Mouse (Mus musculus) midbrain, postnatal 0 days (tissue): ENCODE measurements around the gene Lmx1a. TPM values are rescaled to one million over a fixed set of nuclear protein-coding genes. Genes with fewer than 3 reads are reported as not detected.

Source experiments
- ATAC-seq: fragments of 200-750 bp; cut with Nextera tagmentation; 2 replicates; pipeline ENCODE4 v1.8.0; 2017; ENCODE audit warnings: moderate number of reproducible peaks, mild to moderate bottlenecking, moderate TSS enrichment, moderate library complexity; ENCODE audit not compliant: low FRiP score
- DNase-seq: peaks from one replicate; pipeline ENCODE4 v3.0.0-alpha.2; 2015; ENCODE audit warnings: low spot score
- H3K27ac ChIP-seq: fragments of 300-500 bp; sonication (generic); 2 replicates; pipeline ENCODE4 v1.5.1; 2014; ENCODE audit warnings: low read depth, mild to moderate bottlenecking, low read length, mixed read lengths
- H3K27me3 ChIP-seq: fragments of 300-500 bp; sonication (generic); 2 replicates; pipeline ENCODE4 v1.6.1; 2014; ENCODE audit warnings: low read length, control low read depth, mixed read lengths; ENCODE audit not compliant: insufficient read depth
- H3K36me3 ChIP-seq: fragments of 300-500 bp; sonication (generic); 2 replicates; pipeline ENCODE4 v1.6.1; 2014; ENCODE audit warnings: low read length, control low read depth, mixed read lengths; ENCODE audit not compliant: insufficient read depth
- H3K4me1 ChIP-seq: fragments of 300-500 bp; sonication (generic); 2 replicates; pipeline ENCODE4 v1.6.1; 2014; ENCODE audit warnings: mild to moderate bottlenecking, control low read depth, antibody characterized with exemption, low read length, mixed read lengths; ENCODE audit not compliant: insufficient read depth
- H3K4me2 ChIP-seq: fragments of 300-500 bp; sonication (generic); 2 replicates; pipeline ENCODE4 v1.6.1; 2014; ENCODE audit warnings: low read depth, mild to moderate bottlenecking, low read length, mixed read lengths; ENCODE audit not compliant: poor library complexity, severe bottlenecking
- H3K4me3 ChIP-seq: fragments of 300-500 bp; sonication (generic); 2 replicates; pipeline ENCODE4 v1.5.1; 2014; ENCODE audit warnings: low read depth, mild to moderate bottlenecking, low read length, moderate library complexity
- H3K9ac ChIP-seq: fragments of 300-500 bp; sonication (generic); replicated peaks from 2 replicates; pipeline ENCODE4 v1.6.1; 2014; ENCODE audit warnings: mild to moderate bottlenecking, low read length, moderate library complexity, mixed read lengths; ENCODE audit not compliant: poor library complexity, severe bottlenecking
- H3K9me3 ChIP-seq: fragments of 300-500 bp; sonication (generic); 2 replicates; pipeline ENCODE4 v1.6.1; 2016; ENCODE audit warnings: low read length, control low read depth
- CTCF ChIP-seq: IDR thresholded peaks from 2 replicates; pipeline ENCODE4 v1.5.1; 2016; ENCODE audit warnings: antibody characterized with exemption, mild to moderate bottlenecking
- WGBS: fragments of 180-500 bp; shearing (Covaris S2); extraction: QIAGEN DNeasy Blood & Tissue Kit; methylation state at CpG from one replicate; pipeline ENCODE4 v1.1.7; 2014; 5-methylcytosine and 5-hydroxymethylcytosine counted together
- polyA plus RNA-seq: library from polyadenylated mRNA; unstranded; fragments of >200 nt; fragmentation: Nextera tagmentation; extraction: Ambion mirVana; gene quantifications from 2 replicates; pipeline ENCODE4 v1.2.1, GENCODE M21; 2015
- total RNA-seq: library from RNA; depleted of rRNA; stranded (reverse); fragments of >200 nt; gene quantifications from 2 replicates; pipeline ENCODE4 v1.2.3, GENCODE M21; 2014

Lmx1a gene
- total and polyA plus RNA-seq, 2 experiments from 2014 or later, result 3.2 to 6.3 TPM

DNA sequence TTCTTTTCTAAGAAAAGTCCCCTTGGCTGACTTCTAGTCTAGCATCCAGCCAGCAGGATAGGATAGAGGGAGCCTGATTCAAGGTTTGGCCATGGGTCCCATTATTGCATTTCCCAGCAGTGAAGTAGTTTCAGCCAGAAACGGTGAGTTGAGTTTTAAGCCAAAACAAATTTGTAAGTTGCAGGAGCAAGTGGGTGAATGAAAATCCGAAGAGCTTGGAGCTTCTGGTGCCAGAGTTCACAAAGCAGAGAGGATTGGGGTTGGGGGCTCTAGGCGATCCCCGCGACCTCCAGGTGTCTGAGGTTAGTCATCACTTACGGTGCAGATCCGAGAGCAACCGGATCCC lies 1.1 kb upstream of the Lmx1a start:
- no peak for TF ChIP-seq CTCF
- 0% methylated on average over 8 of the region's 8 CpGs for WGBS
- ATAC-seq, result no peak
- Histone ChIP-seq H3K4me2 (peak overlapping the region; percentile 54; the same call in 1 of the 2 replicates), H3K9me3 (no peaks in the 10 kb centered on the region), H3K9ac (no peak overlapping the region), H3K27me3 (peaks cover 54% of the 10 kb centered on the region), H3K4me1 (peaks cover 8% of the 10 kb centered on the region), H3K36me3 (no peaks in the 10 kb centered on the region), H3K4me3 (peak overlapping the region; percentile 37), H3K27ac (no peak overlapping the region)
- no peak for DNase-seq

DNA sequence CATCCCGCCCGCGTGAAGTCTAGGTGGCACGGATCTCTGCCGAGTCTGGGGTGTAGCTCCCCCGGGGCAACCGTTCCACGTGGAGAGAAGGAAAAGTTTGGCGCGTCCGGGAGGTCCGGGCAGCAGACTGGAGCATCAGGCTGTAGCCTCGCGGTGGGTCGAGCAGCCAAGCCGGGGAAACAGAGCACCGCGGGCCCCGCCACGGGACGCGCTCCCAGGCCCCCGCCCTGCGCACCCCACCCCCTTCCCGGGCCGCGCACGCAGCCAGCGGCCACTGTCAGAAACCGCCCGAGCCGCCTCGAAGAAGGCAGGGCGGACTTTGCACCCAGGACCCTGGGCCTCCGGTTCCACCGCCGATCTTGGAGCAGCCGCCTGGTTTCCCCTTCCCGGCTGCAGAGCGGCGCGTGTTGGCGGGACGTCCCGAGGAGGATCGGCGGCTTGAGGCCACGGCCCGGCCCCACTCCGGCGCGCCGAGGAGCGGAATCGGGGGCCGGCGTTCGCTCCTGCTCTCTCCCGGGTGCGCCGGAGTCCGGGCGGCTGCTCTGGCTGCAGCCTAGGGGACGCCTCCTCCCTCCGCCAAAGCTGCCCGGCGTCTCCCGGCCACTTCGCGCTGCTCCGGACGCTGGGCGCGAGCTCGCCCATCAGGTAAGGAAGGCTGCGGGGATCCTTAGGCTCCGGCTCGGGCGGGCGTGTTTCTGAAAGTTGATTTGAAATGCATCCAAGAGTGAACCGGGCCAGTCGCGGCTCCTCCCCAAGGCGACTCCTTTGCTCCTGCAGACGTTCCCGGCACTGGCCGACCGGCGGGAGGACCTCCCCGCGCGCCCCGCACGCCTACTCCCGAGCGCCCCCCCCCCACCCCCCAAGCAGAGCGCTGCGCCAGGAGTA lies 448 bp upstream of the Lmx1a start:
- Histone ChIP-seq H3K4me2 (peak overlapping the region; percentile 54), H3K36me3 (no peaks in the 10 kb centered on the region), H3K9me3 (no peaks in the 10 kb centered on the region), H3K9ac (no peak overlapping the region), H3K27me3 (peaks cover 54% of the 10 kb centered on the region), H3K4me3 (peak overlapping the region; percentile 37), H3K4me1 (peaks cover 8% of the 10 kb centered on the region), H3K27ac (no peak overlapping the region)
- no peak for TF ChIP-seq CTCF
- DNase-seq, result no peak
- ATAC-seq, result peak; percentile 25
- under 1% methylated on average over 72 of the region's 98 CpGs for WGBS

GRCm38 (mm10) chr1:167689262-167690137 lies 463 bp downstream of the Lmx1a start:
- Histone ChIP-seq H3K4me3 (peak overlapping the region; percentile 37), H3K27ac (no peak overlapping the region), H3K9ac (no peak overlapping the region), H3K9me3 (no peaks in the 10 kb centered on the region), H3K4me1 (peaks cover 8% of the 10 kb centered on the region), H3K36me3 (no peaks in the 10 kb centered on the region), H3K27me3 (peaks cover 59% of the 10 kb centered on the region), H3K4me2 (peak overlapping the region; percentile 54)
- WGBS, result 2% methylated on average over 36 of the region's 36 CpGs
- TF ChIP-seq CTCF, result no peak
- ATAC-seq, result peak; percentile 42; the same call in 1 of the 2 replicates
- no peak for DNase-seq

DNA sequence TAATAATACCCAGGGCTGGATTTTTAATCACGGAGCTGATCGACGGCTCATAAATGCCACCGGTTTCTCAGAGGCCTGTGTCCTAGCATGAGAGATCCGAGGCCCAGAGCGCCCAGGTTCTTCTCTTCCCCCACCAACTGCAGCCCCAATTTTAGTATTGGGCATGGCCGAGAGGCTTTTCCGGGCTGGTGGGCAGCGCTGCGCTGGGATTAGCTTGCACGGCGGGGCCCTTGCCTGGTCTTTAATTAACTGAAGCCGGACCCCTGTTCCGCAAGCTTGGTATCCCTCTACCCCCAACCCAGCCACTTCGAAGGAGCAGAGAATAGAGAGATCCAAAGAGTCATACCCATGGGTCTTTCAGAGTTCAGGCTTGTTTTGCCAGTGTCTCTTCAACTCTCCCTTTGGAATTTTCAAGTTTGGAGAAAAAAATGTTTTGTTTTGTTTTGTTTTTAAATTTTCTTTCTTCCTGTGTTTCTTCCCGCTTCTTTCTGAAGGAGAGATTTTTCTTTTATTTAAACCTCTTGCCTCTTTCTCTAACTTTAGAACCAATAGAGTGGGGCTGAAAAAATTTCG lies 1.2 kb downstream of the Lmx1a start:
- Histone ChIP-seq H3K9ac (no peak overlapping the region), H3K4me1 (peaks cover 8% of the 10 kb centered on the region), H3K27ac (no peak overlapping the region), H3K4me3 (0 out of 2 replicates have a peak overlapping the region, but pooled peaks have one; percentile 37), H3K27me3 (peaks cover 59% of the 10 kb centered on the region), H3K36me3 (no peaks in the 10 kb centered on the region), H3K4me2 (no peak overlapping the region), H3K9me3 (no peaks in the 10 kb centered on the region)
- no peak for DNase-seq
- WGBS, result 2% methylated on average over 17 of the region's 17 CpGs
- TF ChIP-seq CTCF, result no peak
- ATAC-seq, result no peak

GRCm38 (mm10) chr1:167690716-167691550 lies 1.9 kb downstream of the Lmx1a start:
- H3K9me3 ChIP-seq, result no peaks in the 10 kb centered on the region
- no peak for DNase-seq
- no peak overlapping the region for H3K27ac ChIP-seq
- no peak for TF ChIP-seq CTCF
- no peak overlapping the region for H3K4me2 ChIP-seq
- WGBS, result 5% methylated on average over 21 of the region's 21 CpGs
- ATAC-seq, result no peak
- H3K4me3 ChIP-seq, result no peak overlapping the region
- H3K4me1 ChIP-seq, result peaks cover 8% of the 10 kb centered on the region
- peaks cover 63% of the 10 kb centered on the region for H3K27me3 ChIP-seq
- H3K36me3 ChIP-seq, result no peaks in the 10 kb centered on the region
- H3K9ac ChIP-seq, result no peak overlapping the region
